ENCODE assay signal across 9 mouse cellular contexts in the genomic region with DNA sequence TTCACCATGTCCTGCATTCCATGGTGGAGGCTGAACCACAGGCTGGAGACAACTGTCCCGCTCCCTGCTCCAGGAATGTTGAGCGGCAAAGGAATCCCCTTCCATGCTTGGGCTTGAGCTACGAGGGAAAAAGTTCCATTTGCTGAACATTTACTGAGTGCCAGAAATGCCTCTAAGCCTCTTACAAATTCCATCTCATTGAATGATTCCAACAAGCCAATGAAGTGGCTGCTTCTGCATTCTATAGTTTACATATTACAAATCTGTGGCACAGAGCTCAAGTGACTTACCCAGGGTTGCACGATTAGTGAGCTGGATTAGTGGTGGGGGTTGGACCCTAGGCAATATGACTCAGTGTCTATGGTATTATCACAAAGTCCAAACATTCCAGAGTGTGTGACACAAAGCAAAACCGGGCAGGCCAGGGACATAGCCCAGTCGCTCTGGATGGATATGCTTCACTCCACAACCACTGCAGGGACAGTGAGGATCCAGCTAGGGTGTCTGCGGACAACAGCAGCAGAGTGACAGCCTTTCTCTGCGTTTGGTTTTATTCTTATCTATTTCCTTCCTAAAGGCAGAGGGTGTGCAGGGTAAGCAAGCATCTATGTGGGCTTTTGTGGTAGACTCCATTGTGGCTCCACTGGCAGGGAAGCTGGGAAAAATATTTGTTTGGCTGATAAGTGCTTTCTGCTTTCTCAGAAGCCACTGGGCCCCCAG. TPM values are rescaled to one million over a fixed set of nuclear protein-coding genes. Genes with fewer than 3 reads are reported as not detected.
DNase-seq lines count a peak whose midpoint lies in the region; ATAC-seq and TF ChIP-seq lines count a peak whose summit lies in the region.
"Had no signal": no experiment of that assay in that cellular context is flagged by ENCODE, and none has a peak within 500 bp of the region (broad histone marks: within the 10 kb centered on the region; RNA-seq: fewer than 3 reads in every experiment).

No protein-coding gene starts in this region.

- peak; percentile 31 for DNase-seq in midbrain, embryonic 10.5 days (ENCODE audit: low spot score)
- no peak for DNase-seq in midbrain, postnatal 0 days (ENCODE audit: low spot score)
- DNase-seq in gastrocnemius, postnatal 25 days: peak; percentile 19
- DNase-seq in kidney, adult 2 months: peak; percentile 24
- peak; percentile 45 for DNase-seq in lung, postnatal 36 days
- DNase-seq in right cerebral cortex, adult 2 months (ENCODE audit: low spot score in 2 of 2): no peak
- no peak for DNase-seq in spleen, postnatal 10 days (ENCODE audit: low spot score in 2 of 2)
- DNase-seq in adipocyte (ENCODE audit: low spot score): no peak

- H3K9ac ChIP-seq in midbrain, postnatal 0 days (replicated peaks; ENCODE audit: low read length, poor library complexity, severe bottlenecking): no peak overlapping the region

- no peaks in the 10 kb centered on the region for H3K9me3 ChIP-seq in midbrain, embryonic 10.5 days (replicated peaks)
- no peaks in the 10 kb centered on the region for H3K9me3 ChIP-seq in midbrain, postnatal 0 days (ENCODE audit: low read length)
- H3K9me3 ChIP-seq: G1E had no signal

- no peak overlapping the region for H3K4me3 ChIP-seq in midbrain, embryonic 10.5 days
- H3K4me3 ChIP-seq in midbrain, postnatal 0 days (ENCODE audit: low read depth, low read length): no peak overlapping the region
- H3K4me3 ChIP-seq in kidney, adult 2 months (ENCODE audit: insufficient read depth, low read depth, low read length): no peak overlapping the region

- no peak for TF ChIP-seq POLR2A in kidney, adult 2 months (IDR thresholded peaks at IDR 0.05; ENCODE audit: low read depth, low read length)

- H3K4me1 ChIP-seq in midbrain, embryonic 10.5 days: peaks cover 30% of the 10 kb centered on the region
- peaks cover 4% of the 10 kb centered on the region for H3K4me1 ChIP-seq in midbrain, postnatal 0 days (ENCODE audit: insufficient read depth, low read length)
- H3K4me1 ChIP-seq in kidney, adult 2 months (ENCODE audit: control insufficient read depth, insufficient read depth, low read length): no peaks in the 10 kb centered on the region

- no peaks in the 10 kb centered on the region for H3K36me3 ChIP-seq in midbrain, embryonic 10.5 days
- no peaks in the 10 kb centered on the region for H3K36me3 ChIP-seq in midbrain, postnatal 0 days (ENCODE audit: insufficient read depth, low read length)
- no peaks in the 10 kb centered on the region for H3K36me3 ChIP-seq in kidney, adult 2 months (ENCODE audit: control insufficient read depth, insufficient read depth, low read length)
- H3K36me3 ChIP-seq: G1E had no signal

- H3K27me3 ChIP-seq in midbrain, embryonic 10.5 days (ENCODE audit: low read depth, poor library complexity, severe bottlenecking): no peaks in the 10 kb centered on the region
- H3K27me3 ChIP-seq in midbrain, postnatal 0 days (ENCODE audit: insufficient read depth, low read length): no peaks in the 10 kb centered on the region
- H3K27me3 ChIP-seq in kidney, adult 2 months (replicated peaks; ENCODE audit: control insufficient read depth, insufficient read depth, low read length): no peaks in the 10 kb centered on the region

- peak overlapping the region; percentile 83 for H3K27ac ChIP-seq in midbrain, embryonic 10.5 days (replicated peaks)
- no peak overlapping the region for H3K27ac ChIP-seq in midbrain, postnatal 0 days (ENCODE audit: low read depth, low read length)
- no peak overlapping the region for H3K27ac ChIP-seq in kidney, adult 2 months (ENCODE audit: insufficient read depth, low read depth, low read length)

- TF ChIP-seq CTCF in midbrain, postnatal 0 days (IDR thresholded peaks at IDR 0.05): no peak
- no peak for TF ChIP-seq CTCF in kidney, adult 2 months (conservative IDR thresholded peaks at IDR 0.05; ENCODE audit: insufficient read depth, insufficient read length, low read depth, low read length)

- H3K4me2 ChIP-seq in midbrain, postnatal 0 days (ENCODE audit: low read depth, low read length, poor library complexity, severe bottlenecking): no peak overlapping the region

- WGBS in midbrain, embryonic 10.5 days: 45% methylated on average over 8 of the region's 8 CpGs
- 29% methylated on average over 8 of the region's 8 CpGs for WGBS in midbrain, postnatal 0 days
- WGBS in kidney, adult 2 months: 36% methylated on average over 8 of the region's 8 CpGs

- ATAC-seq in midbrain, postnatal 0 days (ENCODE audit: low FRiP score): no peak

RNA-seq across cellular contexts. Expression of a gene that starts 16.6 kb away (rescaled TPM):
- 3.5 and 6.6 TPM in 2 replicates for polyA plus RNA-seq in midbrain, embryonic 10.5 days (2016; fragmentation: Nextera tagmentation; extraction: Ambion mirVana)
- 48.8 and 57.4 TPM in 2 replicates for total RNA-seq in midbrain, postnatal 0 days (2014; rRNA removed)
- polyA plus RNA-seq in midbrain, postnatal 0 days (2015; fragmentation: Nextera tagmentation; extraction: Ambion mirVana): 17.7 and 19.6 TPM in 2 replicates
- 1 to 10 TPM; 2.8 to 4.9 TPM for total RNA-seq in gastrocnemius, postnatal 25 days (2021)
- 1.4 and 3.7 TPM in 2 replicates for polyA plus RNA-seq in kidney, adult 2 months (2012; rRNA removed)
- polyA plus RNA-seq: G1E had no signal

Comparison
In these comparisons a context has a peak if more than half of its experiments do, and no peak if none do; other contexts are left out.
1. DNase-seq: peak in midbrain, embryonic 10.5 days (single experiment), gastrocnemius, postnatal 25 days (single experiment), kidney, adult 2 months (single experiment) and lung, postnatal 36 days (single experiment); none in midbrain, postnatal 0 days (single experiment), right cerebral cortex, adult 2 months (0 of 2), spleen, postnatal 10 days (0 of 2) and adipocyte (single experiment).